Mouse (Mus musculus): ENCODE data around the gene Hist1h4h. TPM values are rescaled to one million over a fixed set of nuclear protein-coding genes. Genes with fewer than 3 reads are reported as not detected.
"Not testable (repeated sequence)": the region's sequence is repeated elsewhere in the genome, so short reads cannot be mapped to it uniquely, and the experiment has no call there.

The Hist1h4h gene
- polyA plus RNA-seq, 1 experiment from 2014 or later: 7.4 TPM

GRCm38 (mm10) chr13:23530181-23530900, 509 bp upstream of the Hist1h4h start:
- DNase-seq (ENCODE audit: low spot score): peak; percentile 61
- Histone ChIP-seq H3K9me3 (no peaks in the 10 kb centered on the region), H3K27ac (peak overlapping the region; percentile 98), H3K4me3 (peak overlapping the region; percentile 64), H3K4me1 (replicated peaks) (peaks cover 51% of the 10 kb centered on the region), H3K27me3 (ENCODE audit: insufficient read depth, poor library complexity, severe bottlenecking) (no peaks in the 10 kb centered on the region), H3K36me3 (no peaks in the 10 kb centered on the region)
- under 1% methylated on average over 20 of the region's 20 CpGs for WGBS

- peak; percentile 40 for DNase-seq (ENCODE audit: low spot score)
- 30% methylated on average over 9 of the region's 9 CpGs for WGBS
- Histone ChIP-seq H3K4me1 (replicated peaks) (peaks cover 56% of the 10 kb centered on the region), H3K27me3 (ENCODE audit: insufficient read depth, poor library complexity, severe bottlenecking) (no peaks in the 10 kb centered on the region), H3K27ac (peak overlapping the region; percentile 98), H3K9me3 (no peaks in the 10 kb centered on the region), H3K4me3 (peak overlapping the region; percentile 64), H3K36me3 (no peaks in the 10 kb centered on the region)
These were observed 1.6 kb downstream of the Hist1h4h start for GRCm38 (mm10) chr13:23532262-23533075.

- peak; percentile 85 for DNase-seq (ENCODE audit: low spot score)
- not testable (repeated sequence) for H3K36me3 ChIP-seq; H3K27me3 ChIP-seq (ENCODE audit: insufficient read depth, poor library complexity, severe bottlenecking); H3K9me3 ChIP-seq
- WGBS: under 1% methylated on average over 29 of the region's 53 CpGs
- Histone ChIP-seq H3K4me1 (replicated peaks) (peaks cover 58% of the 10 kb centered on the region), H3K27ac (peak within 1 kb of the TSS; percentile 98), H3K4me3 (peak within 1 kb of the TSS; percentile 64)
These were observed 2.9 kb downstream of the Hist1h4h start, which contains the start of gene Hist1h2af for GRCm38 (mm10) chr13:23533560-23534367. Gene Hist1h2af, plus strand, starts transcription at chr13:23533906.

- Histone ChIP-seq H3K36me3 (no peaks in the 10 kb centered on the region), H3K4me3 (peak overlapping the region; percentile 64), H3K4me1 (replicated peaks) (peaks cover 51% of the 10 kb centered on the region), H3K9me3 (no peaks in the 10 kb centered on the region), H3K27ac (peak overlapping the region; percentile 98), H3K27me3 (ENCODE audit: insufficient read depth, poor library complexity, severe bottlenecking) (no peaks in the 10 kb centered on the region)
- peak; percentile 55 for DNase-seq (ENCODE audit: low spot score)
- WGBS: under 1% methylated on average over 15 of the region's 15 CpGs
These were observed 3.7 kb downstream of the Hist1h4h start for GRCm38 (mm10) chr13:23534368-23535131.

- Histone ChIP-seq H3K4me3 (peak within 1 kb of the TSS; percentile 64), H3K27ac (peak within 1 kb of the TSS; percentile 98), H3K4me1 (replicated peaks) (peaks cover 47% of the 10 kb centered on the region)
- peak; percentile 92 for DNase-seq (ENCODE audit: low spot score)
- H3K9me3 ChIP-seq; H3K36me3 ChIP-seq; H3K27me3 ChIP-seq (ENCODE audit: insufficient read depth, poor library complexity, severe bottlenecking): not testable (repeated sequence)
- under 1% methylated on average over 57 of the region's 62 CpGs for WGBS
These were observed 4.6 kb downstream of the Hist1h4h start, which contains the start of gene Hist1h3g for GRCm38 (mm10) chr13:23535137-23536075. Gene Hist1h3g, plus strand, starts transcription at chr13:23535422.

- no peaks in the 10 kb centered on the region for H3K9me3 ChIP-seq
- no peaks in the 10 kb centered on the region for H3K36me3 ChIP-seq
- H3K27me3 ChIP-seq (ENCODE audit: insufficient read depth, poor library complexity, severe bottlenecking): no peaks in the 10 kb centered on the region
- peak overlapping the region; percentile 64 for H3K4me3 ChIP-seq
- H3K4me1 ChIP-seq (replicated peaks): peaks cover 47% of the 10 kb centered on the region
- H3K27ac ChIP-seq: peak overlapping the region; percentile 98
- no peak for DNase-seq (ENCODE audit: low spot score)
- 27% methylated on average over 7 of the region's 7 CpGs for WGBS
These were observed 5.4 kb downstream of the Hist1h4h start for GRCm38 (mm10) chr13:23536076-23536822.

GRCm38 (mm10) chr13:23537006-23537710, 6.3 kb downstream of the Hist1h4h start:
- Histone ChIP-seq H3K4me3 (peak overlapping the region; percentile 64), H3K36me3 (no peaks in the 10 kb centered on the region), H3K4me1 (replicated peaks) (peaks cover 47% of the 10 kb centered on the region), H3K27me3 (ENCODE audit: insufficient read depth, poor library complexity, severe bottlenecking) (no peaks in the 10 kb centered on the region), H3K27ac (peak overlapping the region; percentile 98; the same call in 1 of the 2 replicates), H3K9me3 (no peaks in the 10 kb centered on the region)
- DNase-seq (ENCODE audit: low spot score): no peak
- whole genome bisulfite sequencing: 83% methylated on average over 3 of the region's 3 CpGs

GRCm38 (mm10) chr13:23538249-23538648, 7.4 kb downstream of the Hist1h4h start:
- no peak overlapping the region; the same call in 1 of the 2 replicates for H3K4me3 ChIP-seq

GRCm38 (mm10) chr13:23539821-23540220, 9.0 kb downstream of the Hist1h4h start:
- H3K27me3 ChIP-seq (ENCODE audit: insufficient read depth, poor library complexity, severe bottlenecking); H3K4me3 ChIP-seq; H3K27ac ChIP-seq; H3K36me3 ChIP-seq; H3K9me3 ChIP-seq; DNase-seq (ENCODE audit: low spot score): not testable (repeated sequence)
- 76% methylated on average over 1 of the region's 1 CpGs for WGBS
- peaks cover 34% of the 10 kb centered on the region for H3K4me1 ChIP-seq (replicated peaks)

More at GRCm38 (mm10) chr13:23538249-23538648, 7.4 kb downstream of the Hist1h4h start:
- H3K27ac ChIP-seq: peak overlapping the region; percentile 60
- no peaks in the 10 kb centered on the region for H3K36me3 ChIP-seq
- WGBS: 83% methylated on average over 5 of the region's 5 CpGs
- peaks cover 42% of the 10 kb centered on the region for H3K4me1 ChIP-seq (replicated peaks)
- no peaks in the 10 kb centered on the region for H3K27me3 ChIP-seq (ENCODE audit: insufficient read depth, poor library complexity, severe bottlenecking)
- no peak for DNase-seq (ENCODE audit: low spot score)
- H3K9me3 ChIP-seq: no peaks in the 10 kb centered on the region

- Histone ChIP-seq H3K4me3 (no peak overlapping the region), H3K27ac (no peak overlapping the region), H3K9me3 (no peaks in the 10 kb centered on the region), H3K27me3 (ENCODE audit: insufficient read depth, poor library complexity, severe bottlenecking) (no peaks in the 10 kb centered on the region), H3K4me1 (replicated peaks) (peaks cover 31% of the 10 kb centered on the region), H3K36me3 (no peaks in the 10 kb centered on the region)
- 84% methylated on average over 3 of the region's 3 CpGs for WGBS
- DNase-seq (ENCODE audit: low spot score): no peak
These were observed 10.6 kb downstream of the Hist1h4h start for GRCm38 (mm10) chr13:23541497-23541896.
